Mouse (Mus musculus) C2C12 (cell line): ENCODE measurements around the gene Il7r.

ENCODE experiments used
- CEBPB ChIP-seq: IDR thresholded peaks from one replicate; pipeline ENCODE4 v1.6.1; 2011; ENCODE audit warnings: low read depth, mild to moderate bottlenecking, control low read depth, moderate library complexity
- CTCF ChIP-seq: IDR thresholded peaks from one replicate; pipeline ENCODE4 v1.5.1; 2011; ENCODE audit not compliant: control insufficient read depth, insufficient read depth, insufficient read length
- FOSL1 ChIP-seq: IDR thresholded peaks from one replicate; pipeline ENCODE4 v1.8.0; 2011; ENCODE audit warnings: mild to moderate bottlenecking, low read length; ENCODE audit not compliant: poor library complexity, insufficient read depth, severe bottlenecking
- MAX ChIP-seq: IDR thresholded peaks from one replicate; pipeline ENCODE4 v1.6.1; 2011; ENCODE audit warnings: mild to moderate bottlenecking, control low read depth
- MYOD1 ChIP-seq: IDR thresholded peaks from one replicate; pipeline ENCODE4 v1.6.1; 2011; ENCODE audit warnings: low read depth; ENCODE audit not compliant: control insufficient read depth, insufficient read length
- MYOG ChIP-seq: IDR thresholded peaks from one replicate; pipeline ENCODE4 v1.6.1; 2011; ENCODE audit not compliant: control insufficient read depth, insufficient read length; ENCODE audit errors: extremely low read depth
- USF1 ChIP-seq: IDR thresholded peaks from one replicate; pipeline ENCODE4 v1.6.1; 2011; ENCODE audit warnings: low read depth, mild to moderate bottlenecking, control low read depth, moderate library complexity

DNA sequence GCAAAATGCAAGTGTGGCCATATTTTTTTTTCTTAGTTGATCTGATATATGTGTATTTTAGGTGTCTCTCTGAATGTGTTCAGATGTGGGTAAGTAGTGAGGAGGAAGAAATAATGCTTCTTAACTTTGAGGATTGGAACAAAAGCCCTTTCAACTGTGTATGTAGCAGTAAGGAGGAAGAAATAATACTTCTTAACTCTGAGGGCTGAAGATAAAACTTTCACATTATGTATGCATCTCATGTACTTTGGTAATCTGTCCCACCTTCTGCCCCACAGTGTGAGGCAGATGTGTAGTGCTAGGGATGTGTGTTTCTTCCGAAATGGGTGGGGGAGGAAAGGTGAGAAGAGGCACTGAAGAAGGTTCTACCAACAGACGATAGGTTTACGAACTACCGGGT lies 37.3 kb upstream of the Il7r start:
- TF ChIP-seq FOSL1 (no peak), CTCF (no peak), USF1 (no peak), MYOD1 (no peak), MAX (no peak), CEBPB (no peak), MYOG (no peak)
